10 mouse cellular contexts compared by ENCODE assay signal in genomic region chr2:73453717-73454116, GRCm38 (mm10).
DNase-seq lines count a peak whose midpoint lies in the region; ATAC-seq and TF ChIP-seq lines count a peak whose summit lies in the region.
"Had no signal": no experiment of that assay in that cellular context is flagged by ENCODE, and none has a peak within 500 bp of the region (broad histone marks: within the 10 kb centered on the region; RNA-seq: fewer than 3 reads in every experiment).

No protein-coding gene starts in this region.

- H3K9ac ChIP-seq in kidney, embryonic 15.5 days = no peak overlapping the region
- peak overlapping the region; percentile 85 for H3K9ac ChIP-seq in CH12.LX (ENCODE audit: insufficient read depth, low read depth)
- H3K9ac ChIP-seq in midbrain, embryonic 16.5 days (ENCODE audit: low read depth, low read length) = no peak overlapping the region
- H3K9ac ChIP-seq: embryonic facial prominence, embryonic 12.5 days had no signal

- no peak overlapping the region for H3K4me2 ChIP-seq in kidney, embryonic 15.5 days
- H3K4me2 ChIP-seq in CH12.LX (ENCODE audit: insufficient read depth, low read depth, poor library complexity, severe bottlenecking) = peak overlapping the region; percentile 71
- H3K4me2 ChIP-seq in midbrain, embryonic 16.5 days (ENCODE audit: low read length) = no peak overlapping the region
- H3K4me2 ChIP-seq: embryonic facial prominence, embryonic 12.5 days had no signal

- peak; percentile 24 for DNase-seq in kidney, adult 2 months
- DNase-seq in CH12.LX (ENCODE audit: extremely low read depth) = peak; percentile 77
- DNase-seq in cerebellum, adult 8-10 months = no peak
- DNase-seq in cerebellum, postnatal 10 days = no peak
- DNase-seq: lung, adult 2 months had no signal

- no peak for TF ChIP-seq EP300 in CH12.LX (IDR thresholded peaks at IDR 0.05; ENCODE audit: low read length)

- no peak for ATAC-seq in kidney, embryonic 15.5 days (replicated peaks; ENCODE audit: low FRiP score)
- peak; percentile 71 for ATAC-seq in inflammation-experienced regulatory T-cells, adult 6 months
- peak; percentile 79 for ATAC-seq in megakaryocyte-erythroid progenitor cell, adult 5-6 weeks (replicated peaks; ENCODE audit: low FRiP score, low TSS enrichment, poor library complexity, severe bottlenecking)
- no peak for ATAC-seq in midbrain, embryonic 16.5 days

- TF ChIP-seq POLR2A in kidney, adult 2 months (IDR thresholded peaks at IDR 0.05; ENCODE audit: low read depth, low read length) = no peak
- TF ChIP-seq POLR2A in CH12.LX (IDR thresholded peaks at IDR 0.05; ENCODE audit: low read depth, low read length) = peak; percentile 48

- H3K27ac ChIP-seq in kidney, adult 2 months (ENCODE audit: insufficient read depth, low read depth, low read length) = no peak overlapping the region
- no peak overlapping the region for H3K27ac ChIP-seq in kidney, embryonic 15.5 days
- H3K27ac ChIP-seq in CH12.LX (ENCODE audit: insufficient read depth, low read depth) = peak overlapping the region; percentile 43; the same call in 1 of the 2 replicates
- no peak overlapping the region for H3K27ac ChIP-seq in midbrain, embryonic 16.5 days (ENCODE audit: low read length)
- H3K27ac ChIP-seq: embryonic facial prominence, embryonic 12.5 days had no signal

- no peaks in the 10 kb centered on the region for H3K36me3 ChIP-seq in kidney, adult 2 months (ENCODE audit: control insufficient read depth, insufficient read depth, low read length)
- H3K36me3 ChIP-seq in kidney, embryonic 15.5 days = no peaks in the 10 kb centered on the region
- peaks cover 10 to 29% of the 10 kb centered on the region in 2 experiments for H3K36me3 ChIP-seq in CH12.LX (replicated peaks in 1 of 2; ENCODE audit: control insufficient read depth in 1 of 2, insufficient read depth in 1 of 2, low read length in 1 of 2)
- no peaks in the 10 kb centered on the region for H3K36me3 ChIP-seq in midbrain, embryonic 16.5 days (ENCODE audit: control insufficient read depth, insufficient read depth, low read length)
- H3K36me3 ChIP-seq: embryonic facial prominence, embryonic 12.5 days had no signal

- no peak overlapping the region for H3K4me3 ChIP-seq in kidney, adult 2 months (ENCODE audit: insufficient read depth, low read depth, low read length)
- no peak overlapping the region for H3K4me3 ChIP-seq in kidney, embryonic 15.5 days (replicated peaks)
- H3K4me3 ChIP-seq in CH12.LX (replicated peaks in 1 of 3; ENCODE audit: low read depth in 2 of 3, low read length in 2 of 3, poor library complexity in 1 of 3) = peak overlapping the region; percentile 36 to 67 (median 60)
- H3K4me3 ChIP-seq in midbrain, embryonic 16.5 days (ENCODE audit: low read depth, low read length) = no peak overlapping the region
- H3K4me3 ChIP-seq: embryonic facial prominence, embryonic 12.5 days had no signal

- 72% methylated on average over 4 of the region's 4 CpGs for WGBS in kidney, adult 2 months
- WGBS in kidney, embryonic 15.5 days = 57% methylated on average over 4 of the region's 4 CpGs
- 68% methylated on average over 4 of the region's 4 CpGs for WGBS in midbrain, embryonic 16.5 days

- peaks cover 55% of the 10 kb centered on the region for H3K79me2 ChIP-seq in CH12.LX (replicated peaks; ENCODE audit: control insufficient read depth, extremely low read depth, insufficient read depth, poor library complexity, severe bottlenecking)

- dilution Hi-C loops in CH12.LX (cut with MboI; ENCODE audit: extremely low pct_ligation_motif_present, extremely low pct_unique_long_range_greater_than_20kb, low sequenced_read_pairs) = no loop called here

- TF ChIP-seq CTCF in kidney, adult 2 months (conservative IDR thresholded peaks at IDR 0.05; ENCODE audit: insufficient read depth, insufficient read length, low read depth, low read length) = no peak
- no peak for TF ChIP-seq CTCF in CH12.LX (conservative IDR thresholded peaks at IDR 0.05 in 1 of 2, IDR thresholded peaks at IDR 0.05 in 1 of 2; ENCODE audit: low read depth in 2 of 2, low read length in 2 of 2)

- H3K4me1 ChIP-seq in kidney, adult 2 months (ENCODE audit: control insufficient read depth, insufficient read depth, low read length) = peaks cover 3% of the 10 kb centered on the region; the same call in 1 of the 2 replicates
- H3K4me1 ChIP-seq in kidney, embryonic 15.5 days = peaks cover 21% of the 10 kb centered on the region
- H3K4me1 ChIP-seq in CH12.LX (ENCODE audit: control insufficient read depth in 1 of 2, insufficient read depth in 2 of 2) = peaks cover 30 to 54% of the 10 kb centered on the region in 2 experiments
- peaks cover 4% of the 10 kb centered on the region; the same call in 1 of the 2 replicates for H3K4me1 ChIP-seq in midbrain, embryonic 16.5 days (ENCODE audit: control insufficient read depth, insufficient read depth, low read length)

- H3K9me3 ChIP-seq in kidney, embryonic 15.5 days (replicated peaks) = no peaks in the 10 kb centered on the region
- no peaks in the 10 kb centered on the region for H3K9me3 ChIP-seq in CH12.LX (replicated peaks; ENCODE audit: low read length)
- H3K9me3 ChIP-seq in midbrain, embryonic 16.5 days (replicated peaks; ENCODE audit: control insufficient read depth, low read length, poor library complexity, severe bottlenecking) = no peaks in the 10 kb centered on the region
- H3K9me3 ChIP-seq: embryonic facial prominence, embryonic 12.5 days had no signal

- TF ChIP-seq RAD21 in CH12.LX (IDR thresholded peaks at IDR 0.05; ENCODE audit: low read depth, low read length) = no peak

- H3K27me3 ChIP-seq in kidney, adult 2 months (replicated peaks; ENCODE audit: control insufficient read depth, insufficient read depth, low read length) = no peaks in the 10 kb centered on the region
- no peaks in the 10 kb centered on the region for H3K27me3 ChIP-seq in kidney, embryonic 15.5 days
- H3K27me3 ChIP-seq in CH12.LX (replicated peaks) = no peaks in the 10 kb centered on the region
- no peaks in the 10 kb centered on the region for H3K27me3 ChIP-seq in midbrain, embryonic 16.5 days (ENCODE audit: control insufficient read depth, insufficient read depth, low read depth, low read length)
- H3K27me3 ChIP-seq: embryonic facial prominence, embryonic 12.5 days had no signal

- in situ Hi-C loops in CH12.LX (cut with MboI; ENCODE audit: low pct_ligation_motif_present, low pct_unique_long_range_greater_than_20kb, low sequenced_read_pairs) = no loop called here

TF ChIP-seq in CH12.LX, 34 proteins besides CTCF, POLR2A, EP300 and RAD21:
- no peak for TF ChIP-seq NELFE (IDR thresholded peaks at IDR 0.05; ENCODE audit: low read depth, low read length)
- no peak for TF ChIP-seq MEF2A (IDR thresholded peaks at IDR 0.05; ENCODE audit: borderline replicate concordance, low read depth, low read length)
- no peak for TF ChIP-seq POLR2AphosphoS2 (IDR thresholded peaks at IDR 0.05; ENCODE audit: low read depth, low read length)
- TF ChIP-seq E2F4 (IDR thresholded peaks at IDR 0.05; ENCODE audit: insufficient replicate concordance, low read depth, low read length) = no peak
- TF ChIP-seq BHLHE40 (IDR thresholded peaks at IDR 0.05; ENCODE audit: low read depth, low read length) = no peak
- peak; percentile 93 for TF ChIP-seq CHD1 (IDR thresholded peaks at IDR 0.05; ENCODE audit: low read depth, low read length)
- no peak for TF ChIP-seq MAX (IDR thresholded peaks at IDR 0.05; ENCODE audit: low read length)
- no peak for TF ChIP-seq NRF1 (IDR thresholded peaks at IDR 0.05; ENCODE audit: low read depth, low read length)
- no peak for TF ChIP-seq IRF4 (IDR thresholded peaks at IDR 0.05; ENCODE audit: low read depth, low read length)
- TF ChIP-seq PAX5 (IDR thresholded peaks at IDR 0.05; ENCODE audit: low read length) = no peak
- TF ChIP-seq MAFK (IDR thresholded peaks at IDR 0.05; ENCODE audit: insufficient replicate concordance, low read length) = no peak
- TF ChIP-seq MYC (IDR thresholded peaks at IDR 0.05; ENCODE audit: low read depth, low read length) = 0 out of 2 replicates have a peak, but pooled peaks have one; percentile 1
- no peak for TF ChIP-seq MAZ (IDR thresholded peaks at IDR 0.05; ENCODE audit: low read depth, low read length)
- no peak for TF ChIP-seq TCF12 (IDR thresholded peaks at IDR 0.05; ENCODE audit: low read depth, low read length)
- peak; percentile 87 for TF ChIP-seq ZNF384 (IDR thresholded peaks at IDR 0.05; ENCODE audit: low read depth, low read length)
- no peak for TF ChIP-seq KAT2A (IDR thresholded peaks at IDR 0.05; ENCODE audit: insufficient replicate concordance, low read length)
- no peak; the same call in 1 of the 2 replicates for TF ChIP-seq ELF1 (IDR thresholded peaks at IDR 0.05; ENCODE audit: low read depth, low read length)
- no peak for TF ChIP-seq RCOR1 (conservative IDR thresholded peaks at IDR 0.05; ENCODE audit: low read depth, low read length)
- no peak for TF ChIP-seq ZMIZ1 (IDR thresholded peaks at IDR 0.05; ENCODE audit: low read depth, low read length)
- no peak for TF ChIP-seq ZKSCAN1 (IDR thresholded peaks at IDR 0.05; ENCODE audit: borderline replicate concordance, low read depth, low read length)
- no peak for TF ChIP-seq GABPA (IDR thresholded peaks at IDR 0.05; ENCODE audit: insufficient replicate concordance, low read depth, low read length)
- TF ChIP-seq SIN3A (IDR thresholded peaks at IDR 0.05; ENCODE audit: low read length) = 0 out of 2 replicates have a peak, but pooled peaks have one; percentile 26
- TF ChIP-seq TBP (conservative IDR thresholded peaks at IDR 0.05; ENCODE audit: low read depth, low read length) = peak; percentile 58; the same call in 1 of the 2 replicates
- TF ChIP-seq HCFC1 (IDR thresholded peaks at IDR 0.05; ENCODE audit: low read depth, low read length) = no peak
- no peak for TF ChIP-seq UBTF (IDR thresholded peaks at IDR 0.05; ENCODE audit: low read depth, low read length)
- no peak for TF ChIP-seq ZC3H11A (IDR thresholded peaks at IDR 0.05; ENCODE audit: low read depth, low read length)
- TF ChIP-seq SMC3 (IDR thresholded peaks at IDR 0.05; ENCODE audit: low read depth, low read length) = no peak
- 0 out of 2 replicates have a peak, but pooled peaks have one; percentile 22 for TF ChIP-seq JUND (conservative IDR thresholded peaks at IDR 0.05; ENCODE audit: low read depth, low read length)
- TF ChIP-seq JUN (IDR thresholded peaks at IDR 0.05; ENCODE audit: insufficient read depth, low read depth, low read length) = no peak
- TF ChIP-seq MXI1 (IDR thresholded peaks at IDR 0.05; ENCODE audit: low read depth, low read length) = no peak
- TF ChIP-seq USF2 (conservative IDR thresholded peaks at IDR 0.05; ENCODE audit: low read depth, low read length) = no peak
- TF ChIP-seq CHD2 (IDR thresholded peaks at IDR 0.05; ENCODE audit: low read length) = no peak
- no peak for TF ChIP-seq ETS1 (conservative IDR thresholded peaks at IDR 0.05; ENCODE audit: low read depth, low read length)
- TF ChIP-seq USF1 (IDR thresholded peaks at IDR 0.05; ENCODE audit: low read depth, low read length) = no peak

Comparison
In these comparisons a context has a peak if more than half of its experiments do, and no peak if none do; other contexts are left out.
1. DNase-seq: peak in kidney, adult 2 months (single experiment) and CH12.LX (single experiment); none in cerebellum, adult 8-10 months (single experiment) and cerebellum, postnatal 10 days (0 of 2).
2. H3K4me3 ChIP-seq: peak in CH12.LX (3 of 3); none in kidney, adult 2 months (single experiment), kidney, embryonic 15.5 days (single experiment) and midbrain, embryonic 16.5 days (single experiment).
3. ATAC-seq: peak in inflammation-experienced regulatory T-cells, adult 6 months (single experiment) and megakaryocyte-erythroid progenitor cell, adult 5-6 weeks (single experiment); none in kidney, embryonic 15.5 days (single experiment) and midbrain, embryonic 16.5 days (single experiment).